Mouse (Mus musculus) testis, postnatal 10 days (tissue): ENCODE results near the gene Pi4k2b.

Experiments used
- DNase-seq: peaks from one replicate; pipeline ENCODE4 v3.0.0; 2021; ENCODE audit warnings: low spot score

Pi4k2b gene

GRCm38 (mm10) chr5:52782523-52783250 is 41.3 kb downstream of the Pi4k2b start:
- peak; percentile 89 for DNase-seq

GRCm38 (mm10) chr5:52783251-52783620 is 41.9 kb downstream of the Pi4k2b start:
- DNase-seq, result no peak

GRCm38 (mm10) chr5:52783957-52784356 is 42.6 kb downstream of the Pi4k2b start:
- no peak for DNase-seq

GRCm38 (mm10) chr5:52786556-52787322 is 45.4 kb downstream of the Pi4k2b start:
- no peak for DNase-seq

GRCm38 (mm10) chr5:52793230-52793629 is 51.9 kb downstream of the Pi4k2b start:
- DNase-seq, result no peak

- DNase-seq, result no peak
Observed at GRCm38 (mm10) chr5:52794109-52794508, 52.7 kb downstream of the Pi4k2b start.

- DNase-seq, result no peak
Observed at GRCm38 (mm10) chr5:52799274-52799985, 58.1 kb downstream of the Pi4k2b start.

GRCm38 (mm10) chr5:52805801-52806200 is 64.4 kb downstream of the Pi4k2b start:
- DNase-seq, result no peak

GRCm38 (mm10) chr5:52806349-52806748 is 65.0 kb downstream of the Pi4k2b start:
- DNase-seq, result no peak

- no peak for DNase-seq
Observed at GRCm38 (mm10) chr5:52807030-52807429, 65.7 kb downstream of the Pi4k2b start.

GRCm38 (mm10) chr5:52810446-52810845 is 69.1 kb downstream of the Pi4k2b start:
- no peak for DNase-seq

GRCm38 (mm10) chr5:52811056-52811455 is 69.7 kb downstream of the Pi4k2b start:
- no peak for DNase-seq

GRCm38 (mm10) chr5:52812456-52812855 is 71.1 kb downstream of the Pi4k2b start:
- no peak for DNase-seq

- no peak for DNase-seq
Observed at GRCm38 (mm10) chr5:52813312-52813711, 71.9 kb downstream of the Pi4k2b start.

- DNase-seq, result no peak
Observed at GRCm38 (mm10) chr5:52818676-52819075, 77.3 kb downstream of the Pi4k2b start.
